Mouse (Mus musculus) ES-E14 (cell line): ENCODE results near the gene Hist2h2bb.
"Not testable (repeated sequence)": the region's sequence is repeated elsewhere in the genome, so short reads cannot be mapped to it uniquely, and the experiment has no call there.

Experiments used
- CHD2 ChIP-seq: IDR thresholded peaks from 2 replicates; pipeline ENCODE4 v1.6.1; 2014; ENCODE audit warnings: mild to moderate bottlenecking, low read depth, low read length, inconsistent platforms
- HCFC1 ChIP-seq: IDR thresholded peaks from 2 replicates; pipeline ENCODE4 v1.6.1; 2012; ENCODE audit warnings: low read length, inconsistent platforms, borderline replicate concordance; ENCODE audit not compliant: insufficient read depth
- ZC3H11A ChIP-seq: IDR thresholded peaks from 2 replicates; pipeline ENCODE4 v1.6.1; 2012; ENCODE audit warnings: low read depth, mild to moderate bottlenecking, inconsistent platforms, low read length, borderline replicate concordance
- ZNF384 ChIP-seq: IDR thresholded peaks from 2 replicates; pipeline ENCODE4 v1.6.1; 2012; ENCODE audit warnings: low read depth, low read length, inconsistent platforms

GRCm38 (mm10) chr3:96220131-96220764 lies 49.3 kb upstream of the Hist2h2bb start:
- TF ChIP-seq ZNF384, CHD2, ZC3H11A, HCFC1: not testable (repeated sequence)
